Mouse (Mus musculus) lung, adult 18-20 months (tissue): Measurements from ENCODE around the gene Naif1.

Experiments
- DNase-seq, 2 experiments: peaks; one replicate each; pipeline ENCODE4 v3.0.0; 2022; ENCODE audit warnings: mixed read lengths in 2 of 2

Gene Naif1

GRCm38 (mm10) chr2:32449761-32450754 lies at the start of gene Naif1:
Gene Naif1 (plus strand): TSS chr2:32450457.
- peak; percentile 27 to 37 for DNase-seq

- DNase-seq: peak; percentile 90 to 95
These were observed 45.6 kb upstream of the Naif1 start for GRCm38 (mm10) chr2:32404663-32405062.

GRCm38 (mm10) chr2:32407144-32407824 lies 43.0 kb upstream of the Naif1 start:
- no peak for DNase-seq

GRCm38 (mm10) chr2:32408429-32409424 lies 41.5 kb upstream of the Naif1 start:
- DNase-seq: peak in 1 of 2 experiments; percentile 64

- no peak for DNase-seq
These were observed 38.9 kb upstream of the Naif1 start for GRCm38 (mm10) chr2:32411407-32411806.

- no peak for DNase-seq
These were observed 37.3 kb upstream of the Naif1 start for GRCm38 (mm10) chr2:32412742-32413531.

- peak in 1 of 2 experiments; percentile 56 for DNase-seq
These were observed 36.3 kb upstream of the Naif1 start for GRCm38 (mm10) chr2:32413936-32414335.

GRCm38 (mm10) chr2:32415801-32416200 lies 34.5 kb upstream of the Naif1 start:
- DNase-seq: no peak

GRCm38 (mm10) chr2:32416556-32416955 lies 33.7 kb upstream of the Naif1 start:
- DNase-seq: no peak

- no peak for DNase-seq
These were observed 32.8 kb upstream of the Naif1 start for GRCm38 (mm10) chr2:32417486-32417885.

GRCm38 (mm10) chr2:32418430-32419151 lies 31.7 kb upstream of the Naif1 start:
- DNase-seq: no peak

GRCm38 (mm10) chr2:32419359-32419758 lies 30.9 kb upstream of the Naif1 start:
- peak; percentile 87 to 91 for DNase-seq

GRCm38 (mm10) chr2:32420066-32420608 lies 30.1 kb upstream of the Naif1 start:
- DNase-seq: no peak

GRCm38 (mm10) chr2:32420647-32421046 lies 29.6 kb upstream of the Naif1 start:
- DNase-seq: no peak

GRCm38 (mm10) chr2:32421851-32422251 lies 28.4 kb upstream of the Naif1 start:
- DNase-seq: no peak

- peak; percentile 86 to 90 for DNase-seq
These were observed 26.6 kb upstream of the Naif1 start for GRCm38 (mm10) chr2:32423481-32424331.

GRCm38 (mm10) chr2:32424796-32425195 lies 25.5 kb upstream of the Naif1 start:
- no peak for DNase-seq

GRCm38 (mm10) chr2:32425568-32425967 lies 24.7 kb upstream of the Naif1 start:
- DNase-seq: no peak

GRCm38 (mm10) chr2:32426141-32426540 lies 24.1 kb upstream of the Naif1 start:
- DNase-seq: no peak

GRCm38 (mm10) chr2:32427720-32428119 lies 22.5 kb upstream of the Naif1 start:
- no peak for DNase-seq
